Mouse (Mus musculus) heart, embryonic 10.5 days (tissue): ENCODE measurements around the gene Cfap298. TPM values are rescaled to one million over a fixed set of nuclear protein-coding genes. Genes with fewer than 3 reads are reported as not detected.

Experiments used
- microRNA-seq: library from miRNA; unstranded; fragments of <30 nt; microRNA quantifications from one replicate; pipeline ENCODE4, GENCODE M21; 2017
- polyA plus RNA-seq: library from polyadenylated mRNA; unstranded; fragments of >200 nt; fragmentation: Nextera tagmentation; extraction: Ambion mirVana; gene quantifications from 2 replicates; pipeline ENCODE4 v1.2.1, GENCODE M21; 2016

Gene Cfap298
- polyA plus RNA-seq, 1 experiment from 2014 or later, result 53.1 TPM

Small RNAs within 50 kb of the gene (microRNA-seq; reads per million reads assigned to microRNA genes)
- gene Gm22933, result not detected

Other genes with a start within 250 kb of the Cfap298 start
- 44.7 and 64.0 TPM in 2 replicates for gene Mis18a, start 207.7 kb downstream of the Cfap298 start, polyA plus RNA-seq
- gene Mrap, start 196.9 kb downstream of the Cfap298 start, polyA plus RNA-seq, result 26.7 and 37.5 TPM in 2 replicates
- 8.4 and 12.7 TPM in 2 replicates for gene Urb1, start 124.7 kb downstream of the Cfap298 start, polyA plus RNA-seq
- 1.0 and 2.3 TPM in 2 replicates for gene Eva1c, start 108.4 kb downstream of the Cfap298 start, polyA plus RNA-seq
- gene Synj1, start 76.2 kb upstream of the Cfap298 start, polyA plus RNA-seq, result 14.3 and 16.5 TPM in 2 replicates
- 48.8 and 53.4 TPM in 2 replicates for gene Paxbp1, start 109.4 kb upstream of the Cfap298 start, polyA plus RNA-seq
- not detected in 2 replicates for gene 4932438H23Rik, start 160.0 kb upstream of the Cfap298 start, polyA plus RNA-seq